Mouse (Mus musculus) embryonic fibroblast, embryonic 13.5 days (primary cell): Measurements from ENCODE around the gene Zfyve16.

ENCODE experiments used
- CTCF ChIP-seq: IDR thresholded peaks from 2 replicates; pipeline ENCODE4 v1.5.1; 2011; ENCODE audit warnings: mild to moderate bottlenecking, control low read depth, low read length, moderate library complexity, borderline replicate concordance; ENCODE audit not compliant: insufficient read depth
- POLR2A ChIP-seq: IDR thresholded peaks from 2 replicates; pipeline ENCODE4 v1.6.1; 2011; ENCODE audit warnings: low read depth, mild to moderate bottlenecking, control low read depth, low read length, moderate library complexity

GRCm38 (mm10) chr13:92540997-92541396 lies 10.3 kb upstream of the Zfyve16 start:
- no peak for TF ChIP-seq POLR2A
- no peak for TF ChIP-seq CTCF
